Mouse (Mus musculus) kidney, adult 2 months (tissue): ENCODE measurements at regions not wholly inside any gene's neighbourhood (a gene's known extent, or its start where the extent isn't known, plus 50 kb on each side); places are given as distances from the start of the nearest gene placed in this dataset.
A peak's percentile ranks its signal among the peaks of the same experiment; 100 is the strongest.

Source experiments
- DNase-seq: peaks from one replicate; pipeline ENCODE4 v3.0.0; 2021
- H3K27ac ChIP-seq: fragments of 200-500 bp; 2 replicates; pipeline ENCODE4 v1.5.1; 2012; ENCODE audit warnings: low read depth, low read length, control low read depth, inconsistent platforms; ENCODE audit not compliant: insufficient read depth
- H3K27me3 ChIP-seq: fragments of 200-500 bp; replicated peaks from 2 replicates; pipeline ENCODE4 v1.6.1; 2012; ENCODE audit warnings: mild to moderate bottlenecking, moderate library complexity, low read length, inconsistent platforms; ENCODE audit not compliant: control insufficient read depth, insufficient read depth
- H3K36me3 ChIP-seq: fragments of 200-500 bp; 2 replicates; pipeline ENCODE4 v1.6.1; 2012; ENCODE audit warnings: mild to moderate bottlenecking, moderate library complexity, low read length, inconsistent platforms; ENCODE audit not compliant: control insufficient read depth, insufficient read depth
- H3K4me1 ChIP-seq: fragments of 200-500 bp; 2 replicates; pipeline ENCODE4 v1.6.1; 2011; ENCODE audit warnings: low read length; ENCODE audit not compliant: control insufficient read depth, insufficient read depth
- H3K4me3 ChIP-seq: fragments of 200-500 bp; 2 replicates; pipeline ENCODE4 v1.5.1; 2011; ENCODE audit warnings: mild to moderate bottlenecking, low read depth, low read length, control low read depth; ENCODE audit not compliant: insufficient read depth
- CTCF ChIP-seq: fragments of 200-500 bp; conservative IDR thresholded peaks from 2 replicates; pipeline ENCODE4 v1.5.1; 2011; ENCODE audit warnings: low read depth, mild to moderate bottlenecking, control low read depth, low read length, moderate library complexity, mixed read lengths; ENCODE audit not compliant: insufficient read depth, insufficient read length
- POLR2A ChIP-seq: fragments of 200-500 bp; IDR thresholded peaks from one replicate; pipeline ENCODE4 v1.6.1; 2011; ENCODE audit warnings: low read depth, low read length, control low read depth
- WGBS: fragments of 180-500 bp; shearing (Covaris S2); methylation state at CpG from one replicate; pipeline ENCODE4 v1.1.7; 2018; 5-methylcytosine and 5-hydroxymethylcytosine counted together

DNA sequence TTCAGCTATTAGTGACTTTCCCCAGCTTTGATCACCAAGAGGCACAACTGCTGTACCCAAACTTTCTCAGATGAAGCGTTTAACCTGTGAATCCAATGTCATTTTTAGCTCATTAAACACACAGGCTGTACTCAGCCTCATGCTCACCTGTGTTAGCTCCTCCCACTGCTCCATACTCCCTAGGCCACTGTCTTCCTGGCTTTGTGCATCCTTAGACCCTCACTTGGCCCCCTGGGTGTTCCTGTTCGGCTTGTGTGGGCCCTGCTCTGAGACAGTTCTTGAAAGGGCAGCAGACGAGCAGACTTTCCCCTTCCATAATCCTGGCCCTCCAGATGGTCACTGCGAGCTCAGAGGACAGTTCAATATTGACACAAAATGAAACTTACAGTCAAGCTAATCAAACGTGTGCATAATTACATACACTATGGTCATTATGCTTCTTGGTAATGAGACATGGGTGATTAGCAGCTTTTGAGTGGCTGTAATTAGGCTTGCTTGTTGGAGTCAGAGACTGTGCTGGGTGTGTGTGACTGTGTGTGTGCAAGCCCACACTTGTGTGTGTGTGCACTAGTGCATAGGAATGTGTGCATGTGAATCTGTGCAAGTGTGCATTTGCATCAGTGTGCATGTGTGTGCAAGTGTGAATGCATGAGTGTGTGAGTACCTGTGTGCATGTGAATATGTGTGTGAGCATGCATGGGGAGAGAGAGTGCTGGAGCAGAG lies 50.6 kb upstream of the Gm10220 start:
- no peaks in the 10 kb centered on the region for H3K36me3 ChIP-seq
- whole genome bisulfite sequencing, result 67% methylated on average over 5 of the region's 5 CpGs

DNA sequence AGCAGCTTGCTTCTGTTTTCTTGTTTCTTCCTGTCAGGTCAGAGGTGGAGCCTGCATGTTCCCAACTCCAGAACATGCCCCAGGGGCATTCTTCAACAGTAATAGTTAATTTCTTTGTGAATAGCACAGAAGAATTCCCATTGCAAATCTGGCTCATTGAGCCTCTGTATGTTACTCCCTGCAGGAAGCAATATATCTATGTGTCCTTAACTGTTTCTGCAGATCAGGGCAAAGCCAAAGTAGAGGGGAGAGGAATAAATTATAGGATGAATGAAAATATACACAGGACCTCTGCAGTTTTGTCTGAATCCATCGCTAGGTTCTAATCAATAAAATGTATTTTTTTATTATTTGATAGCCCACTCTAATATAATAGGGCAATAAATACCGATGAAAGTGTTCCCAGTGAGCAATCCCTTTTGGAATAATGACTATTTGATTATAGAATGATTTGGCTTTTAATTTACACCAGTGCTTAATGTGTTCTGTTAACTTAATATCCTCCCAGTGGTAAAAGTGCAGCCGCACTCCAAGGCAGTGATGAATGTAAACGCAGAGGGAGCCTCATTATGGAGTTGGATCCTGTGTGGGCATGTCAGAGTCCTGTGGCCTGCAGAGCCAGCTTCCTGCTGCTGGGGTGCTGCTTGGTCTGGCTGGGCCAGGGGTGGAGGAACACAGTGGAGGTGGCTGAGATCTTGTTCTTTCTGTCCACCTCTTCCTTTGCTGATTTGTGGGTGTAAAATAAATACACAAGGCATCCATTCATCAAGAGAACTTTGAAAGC lies 49.7 kb upstream of the Gm10220 start:
- no peak overlapping the region for H3K4me3 ChIP-seq
- TF ChIP-seq POLR2A (no peak), CTCF (no peak)
- no peaks in the 10 kb centered on the region for H3K36me3 ChIP-seq
- no peak overlapping the region for H3K27ac ChIP-seq
- DNase-seq, result peak; percentile 1
- H3K4me1 ChIP-seq, result no peaks in the 10 kb centered on the region
- H3K27me3 ChIP-seq, result no peaks in the 10 kb centered on the region
- 61% methylated on average over 4 of the region's 4 CpGs for WGBS

More for the DNA sequence above, 50.6 kb upstream of the Gm10220 start:
- no peaks in the 10 kb centered on the region for H3K27me3 ChIP-seq
- H3K27ac ChIP-seq, result no peak overlapping the region
- H3K4me3 ChIP-seq, result no peak overlapping the region
- H3K4me1 ChIP-seq, result no peaks in the 10 kb centered on the region
- no peak for TF ChIP-seq POLR2A
- TF ChIP-seq CTCF, result no peak
- DNase-seq, result no peak
